Mouse (Mus musculus) limb, embryonic 10.5 days (tissue): Measurements from ENCODE around the gene Fate1. TPM values are rescaled to one million over a fixed set of nuclear protein-coding genes. Genes with fewer than 3 reads are reported as not detected.
A peak's percentile ranks its signal among the peaks of the same experiment; 100 is the strongest.
"Not testable (repeated sequence)": the region's sequence is repeated elsewhere in the genome, so short reads cannot be mapped to it uniquely, and the experiment has no call there.

ENCODE experiments used
- DNase-seq: peaks from one replicate; pipeline ENCODE4 v3.0.0-alpha.2; 2017; ENCODE audit warnings: low spot score
- H3K27ac ChIP-seq: fragments of 300-500 bp; sonication (generic); 2 replicates; pipeline ENCODE4 v1.5.1; 2016; ENCODE audit warnings: mild to moderate bottlenecking
- H3K27me3 ChIP-seq: fragments of 300-500 bp; sonication (generic); 2 replicates; pipeline ENCODE4 v1.6.1; 2016; ENCODE audit warnings: low read depth, mild to moderate bottlenecking; ENCODE audit not compliant: poor library complexity, severe bottlenecking
- H3K36me3 ChIP-seq: fragments of 300-500 bp; sonication (generic); 2 replicates; pipeline ENCODE4 v1.6.1; 2016; ENCODE audit warnings: mild to moderate bottlenecking, moderate library complexity
- H3K4me1 ChIP-seq: fragments of 300-500 bp; sonication (generic); 2 replicates; pipeline ENCODE4 v1.6.1; 2016
- H3K4me3 ChIP-seq: fragments of 300-500 bp; sonication (generic); 2 replicates; pipeline ENCODE4 v1.5.1; 2016; ENCODE audit warnings: mild to moderate bottlenecking, moderate library complexity
- H3K9me3 ChIP-seq: fragments of 300-500 bp; sonication (generic); replicated peaks from 2 replicates; pipeline ENCODE4 v1.6.1; 2016; ENCODE audit warnings: mild to moderate bottlenecking
- WGBS: fragments of 180-500 bp; shearing (Covaris S2); methylation state at CpG from one replicate; pipeline ENCODE4 v1.1.7; 2016; 5-methylcytosine and 5-hydroxymethylcytosine counted together
- polyA plus RNA-seq: library from polyadenylated mRNA; unstranded; fragments of >200 nt; fragmentation: Nextera tagmentation; extraction: Ambion mirVana; gene quantifications from 2 replicates; pipeline ENCODE4 v1.2.1, GENCODE M21; 2016

The Fate1 gene
- not detected in 2 replicates for polyA plus RNA-seq

- Histone ChIP-seq H3K27me3 (peaks cover 68% of the 10 kb centered on the region), H3K36me3 (no peaks in the 10 kb centered on the region), H3K4me3 (no peak within 1 kb of the TSS), H3K4me1 (no peaks in the 10 kb centered on the region), H3K27ac (no peak within 1 kb of the TSS), H3K9me3 (no peaks in the 10 kb centered on the region)
- WGBS: 72% methylated on average over 2 of the region's 2 CpGs
- DNase-seq: no peak
Measured at GRCm38 (mm10) chrX:71972686-71973085, at the start of gene Fate1. Gene Fate1 (plus strand): TSS chrX:71972986.

GRCm38 (mm10) chrX:71946631-71947030 is 26.2 kb upstream of the Fate1 start:
- Histone ChIP-seq H3K9me3 (no peaks in the 10 kb centered on the region), H3K4me1 (no peaks in the 10 kb centered on the region), H3K27ac (no peak overlapping the region), H3K27me3 (peaks cover 22% of the 10 kb centered on the region; the same call in 1 of the 2 replicates), H3K36me3 (no peaks in the 10 kb centered on the region), H3K4me3 (no peak overlapping the region)
- 24% methylated on average over 3 of the region's 3 CpGs for WGBS
- peak; percentile 53 for DNase-seq

- Histone ChIP-seq H3K4me3 (no peak overlapping the region), H3K36me3 (no peaks in the 10 kb centered on the region)
Measured at GRCm38 (mm10) chrX:71958366-71958765, 14.4 kb upstream of the Fate1 start.

GRCm38 (mm10) chrX:71962073-71963051 is 10.4 kb upstream of the Fate1 start, which contains the start of gene Prrg3:
Gene Prrg3 (plus strand): TSS chrX:71962624.
- H3K4me3 ChIP-seq: peak within 1 kb of the TSS; percentile 59
- no peaks in the 10 kb centered on the region for H3K36me3 ChIP-seq
- 18% methylated on average over 56 of the region's 72 CpGs for WGBS
- H3K27ac ChIP-seq: peak within 1 kb of the TSS; percentile 85
- peaks cover 82% of the 10 kb centered on the region for H3K27me3 ChIP-seq
- H3K9me3 ChIP-seq: no peaks in the 10 kb centered on the region
- DNase-seq: peak; percentile 76
- no peaks in the 10 kb centered on the region for H3K4me1 ChIP-seq

More at GRCm38 (mm10) chrX:71958366-71958765, 14.4 kb upstream of the Fate1 start:
- H3K9me3 ChIP-seq: no peaks in the 10 kb centered on the region
- H3K27ac ChIP-seq: no peak overlapping the region
- H3K4me1 ChIP-seq: no peaks in the 10 kb centered on the region
- peaks cover 69% of the 10 kb centered on the region for H3K27me3 ChIP-seq
- no peak for DNase-seq

DNA sequence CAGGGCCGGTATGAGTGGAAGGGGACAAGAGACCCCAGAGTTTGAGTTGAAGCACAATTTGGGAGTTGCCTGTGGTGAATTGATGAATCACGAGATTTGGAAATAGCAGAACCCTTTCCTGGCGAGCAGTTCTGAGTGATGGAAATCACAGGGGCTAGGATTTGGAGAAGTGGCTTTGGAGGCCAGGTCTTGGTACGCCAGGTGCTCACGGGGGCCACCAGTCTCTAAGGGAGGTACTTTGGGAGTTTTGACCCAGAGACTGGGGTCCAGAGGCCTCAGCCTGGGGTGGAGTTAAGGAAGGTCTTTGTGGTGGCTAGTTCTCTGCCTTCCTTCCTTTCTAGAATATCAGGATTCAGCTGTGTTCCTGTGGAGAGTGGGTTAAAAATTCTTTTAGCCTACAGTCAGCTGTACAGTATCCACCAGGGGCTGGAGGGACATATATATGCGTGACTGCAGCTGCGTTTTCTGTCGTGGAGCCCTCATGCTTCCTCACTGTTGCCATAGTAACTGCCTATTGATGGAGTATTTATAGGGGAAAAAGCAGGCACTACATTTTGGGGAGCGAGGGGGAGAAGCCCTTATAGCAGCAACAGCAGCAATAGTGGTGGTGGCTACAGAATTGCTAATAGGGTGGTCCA is 9.4 kb upstream of the Fate1 start:
- Histone ChIP-seq H3K4me1 (no peaks in the 10 kb centered on the region), H3K4me3 (peak overlapping the region; percentile 59), H3K36me3 (no peaks in the 10 kb centered on the region), H3K27me3 (peaks cover 81% of the 10 kb centered on the region), H3K27ac (peak overlapping the region; percentile 85; the same call in 1 of the 2 replicates), H3K9me3 (no peaks in the 10 kb centered on the region)
- 49% methylated on average over 9 of the region's 9 CpGs for WGBS
- no peak for DNase-seq

DNA sequence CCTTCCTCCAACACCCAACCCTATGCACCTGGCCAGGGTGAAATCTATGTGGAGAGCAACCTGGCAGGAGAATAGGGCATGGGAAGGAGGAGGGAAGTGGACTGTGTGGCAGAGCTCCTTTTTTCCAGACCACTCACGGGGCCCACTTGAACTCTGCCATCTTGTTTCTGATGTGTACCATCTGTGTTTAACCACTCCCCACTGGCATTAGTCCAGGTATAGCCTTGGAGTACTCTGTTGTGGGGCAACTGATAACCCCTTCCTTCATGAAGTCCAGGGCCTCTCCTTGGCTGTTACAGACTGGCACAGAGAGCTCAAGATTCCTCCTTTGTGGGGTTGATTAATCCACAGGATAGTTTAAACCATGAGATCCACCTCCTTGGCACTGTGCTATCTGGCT is 4.6 kb upstream of the Fate1 start:
- no peaks in the 10 kb centered on the region for H3K9me3 ChIP-seq
- no peak for DNase-seq
- WGBS: 100% methylated on average over 1 of the region's 1 CpGs

DNA sequence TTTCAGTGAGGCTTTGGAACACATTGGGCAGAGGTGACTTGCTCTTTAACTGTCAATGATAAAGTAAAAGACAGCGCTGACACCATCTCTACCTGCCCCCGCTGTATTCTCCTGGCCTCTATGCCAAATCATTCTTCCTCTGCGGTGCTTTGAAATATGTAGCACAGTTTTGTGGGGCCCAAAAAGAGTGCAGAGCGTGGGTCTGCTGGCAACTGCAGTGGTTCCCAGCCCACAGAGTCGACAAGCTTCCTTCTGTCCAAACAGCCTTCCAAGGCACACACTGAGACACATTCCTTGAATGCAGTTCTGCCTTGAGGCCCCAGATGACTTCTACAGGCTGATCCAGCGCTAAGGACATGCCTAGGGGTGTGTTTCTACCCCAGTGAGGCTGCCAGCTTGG is 4.0 kb upstream of the Fate1 start:
- Histone ChIP-seq H3K27me3 (peaks cover 82% of the 10 kb centered on the region), H3K9me3 (no peaks in the 10 kb centered on the region), H3K4me1 (no peaks in the 10 kb centered on the region), H3K27ac (no peak overlapping the region), H3K4me3 (no peak overlapping the region), H3K36me3 (no peaks in the 10 kb centered on the region)
- DNase-seq: no peak
- 85% methylated on average over 6 of the region's 6 CpGs for WGBS

More for the DNA sequence above, 4.6 kb upstream of the Fate1 start:
- Histone ChIP-seq H3K4me3 (no peak overlapping the region), H3K4me1 (no peaks in the 10 kb centered on the region), H3K27me3 (peaks cover 83% of the 10 kb centered on the region), H3K27ac (no peak overlapping the region), H3K36me3 (no peaks in the 10 kb centered on the region)

GRCm38 (mm10) chrX:71971325-71971724 is 1.5 kb upstream of the Fate1 start:
- H3K4me1 ChIP-seq: no peaks in the 10 kb centered on the region
- H3K27ac ChIP-seq: no peak overlapping the region
- 81% methylated on average over 5 of the region's 5 CpGs for WGBS
- no peaks in the 10 kb centered on the region for H3K9me3 ChIP-seq
- DNase-seq: no peak
- peaks cover 77% of the 10 kb centered on the region for H3K27me3 ChIP-seq
- no peak overlapping the region for H3K4me3 ChIP-seq
- H3K36me3 ChIP-seq: no peaks in the 10 kb centered on the region

- DNase-seq, H3K9me3 ChIP-seq, H3K4me3 ChIP-seq, H3K36me3 ChIP-seq, H3K4me1 ChIP-seq, H3K27ac ChIP-seq: not testable (repeated sequence)
- H3K27me3 ChIP-seq: peaks cover 55% of the 10 kb centered on the region
Measured at GRCm38 (mm10) chrX:71977681-71978080, 4.9 kb downstream of the Fate1 start.

GRCm38 (mm10) chrX:71980443-71980842 is 7.7 kb downstream of the Fate1 start:
- Histone ChIP-seq H3K27me3 (peaks cover 52% of the 10 kb centered on the region), H3K27ac (no peak overlapping the region), H3K36me3 (no peaks in the 10 kb centered on the region), H3K9me3 (no peaks in the 10 kb centered on the region), H3K4me1 (no peaks in the 10 kb centered on the region), H3K4me3 (no peak overlapping the region)
- no peak for DNase-seq
- 84% methylated on average over 3 of the region's 3 CpGs for WGBS

DNA sequence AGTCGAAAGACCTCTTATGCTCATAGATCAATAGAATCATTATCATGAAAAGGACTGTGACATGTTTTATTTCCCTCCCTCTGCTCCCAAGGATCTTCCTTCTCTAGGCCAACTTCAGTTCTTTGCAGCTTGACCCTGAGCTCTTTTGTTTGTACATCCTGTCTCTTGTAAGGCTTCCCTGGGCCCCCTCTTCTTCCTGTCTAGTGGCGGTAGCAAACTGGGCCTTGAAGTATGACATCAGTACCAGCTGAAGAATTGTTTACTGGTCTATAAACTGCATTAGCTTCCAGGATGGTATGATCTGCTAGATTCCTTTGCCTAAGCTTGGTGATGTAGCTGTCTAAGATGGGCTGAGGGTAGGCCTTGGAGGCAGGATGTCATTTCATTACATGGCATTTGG is 8.5 kb downstream of the Fate1 start:
- H3K27ac ChIP-seq: no peak overlapping the region
- H3K9me3 ChIP-seq: no peaks in the 10 kb centered on the region
- no peak overlapping the region for H3K4me3 ChIP-seq
- DNase-seq: no peak
- peaks cover 46% of the 10 kb centered on the region for H3K27me3 ChIP-seq
- 69% methylated on average over 2 of the region's 2 CpGs for WGBS
- no peaks in the 10 kb centered on the region for H3K36me3 ChIP-seq
- no peaks in the 10 kb centered on the region for H3K4me1 ChIP-seq

DNA sequence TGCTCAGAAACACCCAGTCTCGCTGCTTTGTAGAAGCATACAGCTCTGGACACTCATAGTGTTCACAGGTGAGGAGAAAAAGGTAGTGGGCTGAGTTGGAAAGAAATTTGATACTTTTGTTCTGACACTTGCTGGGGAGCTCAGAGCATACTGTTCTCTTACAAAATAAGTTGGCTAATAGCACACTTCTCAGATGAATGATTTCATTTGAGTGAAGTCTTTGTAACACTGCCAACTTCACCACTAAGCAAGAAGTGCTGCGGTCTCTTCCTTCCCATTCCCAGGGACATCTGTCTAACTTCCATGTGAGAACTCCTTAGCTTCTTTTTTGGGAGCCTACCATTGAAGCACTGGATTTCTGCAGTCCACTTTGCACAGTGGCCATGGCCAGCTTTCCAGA is 10.4 kb downstream of the Fate1 start:
- Histone ChIP-seq H3K36me3 (no peaks in the 10 kb centered on the region), H3K27me3 (peaks cover 46% of the 10 kb centered on the region), H3K9me3 (no peaks in the 10 kb centered on the region), H3K4me1 (no peaks in the 10 kb centered on the region), H3K4me3 (no peak overlapping the region), H3K27ac (no peak overlapping the region)
- 80% methylated on average over 2 of the region's 2 CpGs for WGBS
- no peak for DNase-seq

DNA sequence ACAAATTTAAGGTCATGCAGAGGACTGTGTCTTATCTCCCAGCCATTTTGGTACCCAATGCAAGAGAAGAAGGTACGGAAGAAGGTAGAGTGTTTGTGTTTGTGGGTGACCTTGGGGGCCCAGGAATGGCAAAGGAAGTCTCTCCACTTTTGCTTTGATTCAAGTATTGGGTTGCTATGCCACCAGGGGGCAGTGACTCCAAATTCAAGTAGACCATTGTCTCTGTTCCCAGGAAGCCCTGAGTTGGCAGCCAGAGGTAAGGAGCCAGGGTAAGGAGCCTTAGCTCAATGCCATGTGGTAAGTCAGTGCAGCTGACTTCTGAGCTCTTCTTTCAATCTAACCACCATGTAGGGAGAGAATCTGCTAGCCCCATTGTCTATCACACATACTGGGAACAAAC is 11.0 kb downstream of the Fate1 start:
- Histone ChIP-seq H3K4me3 (no peak overlapping the region), H3K4me1 (no peaks in the 10 kb centered on the region), H3K36me3 (no peaks in the 10 kb centered on the region), H3K27ac (no peak overlapping the region), H3K27me3 (peaks cover 52% of the 10 kb centered on the region), H3K9me3 (no peaks in the 10 kb centered on the region)
- 85% methylated on average over 1 of the region's 1 CpGs for WGBS
- DNase-seq: no peak
